9 mouse cellular contexts compared by ENCODE assay signal in genomic region chr3:20334681-20335080, GRCm38 (mm10). TPM values are rescaled to one million over a fixed set of nuclear protein-coding genes. Genes with fewer than 3 reads are reported as not detected.
A peak's percentile ranks its signal among the peaks of the same experiment; 100 is the strongest.
DNase-seq lines count a peak whose midpoint lies in the region; ATAC-seq and TF ChIP-seq lines count a peak whose summit lies in the region.
"Had no signal": no experiment of that assay in that cellular context is flagged by ENCODE, and none has a peak within 500 bp of the region (broad histone marks: within the 10 kb centered on the region; RNA-seq: fewer than 3 reads in every experiment).

No protein-coding gene starts in this region.

- no peak for ATAC-seq in megakaryocyte-erythroid progenitor cell, adult 5-6 weeks (replicated peaks; ENCODE audit: low FRiP score, low TSS enrichment, poor library complexity, severe bottlenecking)
- ATAC-seq in erythroid progenitor cell, adult 5-6 weeks (replicated peaks; ENCODE audit: low FRiP score, poor library complexity, severe bottlenecking) = no peak

- peak; percentile 4 to 16 for DNase-seq in kidney, postnatal 36 days
- DNase-seq in kidney, postnatal 14 days = no peak
- DNase-seq in adrenal gland, postnatal 10 days = peak; percentile 37
- peak; percentile 5 for DNase-seq in lung, postnatal 10 days
- no peak for DNase-seq in Muller cell, postnatal 12 days (ENCODE audit: inconsistent ontology term)

- no peaks in the 10 kb centered on the region for H3K27me3 ChIP-seq in E14TG2a.4 (ENCODE audit: insufficient read depth, low read length)
- H3K27me3 ChIP-seq: limb, embryonic 13.5 days had no signal

- H3K9me3 ChIP-seq in E14TG2a.4 (ENCODE audit: low read length) = no peaks in the 10 kb centered on the region
- H3K9me3 ChIP-seq: limb, embryonic 13.5 days had no signal

- H3K4me1 ChIP-seq in E14TG2a.4 (replicated peaks; ENCODE audit: low read depth, low read length) = no peaks in the 10 kb centered on the region
- H3K4me1 ChIP-seq: limb, embryonic 13.5 days had no signal

- H3K36me3 ChIP-seq in E14TG2a.4 (ENCODE audit: insufficient read depth, low read length) = no peaks in the 10 kb centered on the region
- H3K36me3 ChIP-seq: limb, embryonic 13.5 days had no signal

- TF ChIP-seq CTCF in E14TG2a.4 (conservative IDR thresholded peaks at IDR 0.05; ENCODE audit: low read length) = peak; percentile 49

- no peak overlapping the region for H3K4me3 ChIP-seq in E14TG2a.4 (replicated peaks; ENCODE audit: low read length)
- H3K4me3 ChIP-seq: limb, embryonic 13.5 days had no signal

RNA-seq across cellular contexts. Expression of gene Agtr1b, which starts 32.3 kb away (rescaled TPM):
- 1 to 10 TPM; 6.6 to 9.1 TPM for total RNA-seq in adrenal gland, postnatal 10 days (2021)
- total RNA-seq in megakaryocyte-erythroid progenitor cell, adult 5-6 weeks (2014; fragmentation: Nextera tagmentation) = not detected in 2 replicates
- total RNA-seq in megakaryocyte-erythroid progenitor cell, adult 5-6 weeks (2017) = not detected in 2 replicates
- total RNA-seq in erythroid progenitor cell, adult 5-6 weeks (2015; ENCODE audit: low replicate concordance) = not detected in 2 replicates
- total RNA-seq in erythroid progenitor cell, adult 5-6 weeks (2017; ENCODE audit: low replicate concordance) = not detected in 2 replicates

RNA-seq across cellular contexts. Expression of gene Cpb1, which starts 59.1 kb away (rescaled TPM):
- total RNA-seq in adrenal gland, postnatal 10 days (2021) = 1 to 10 TPM; 3.5 to 4.1 TPM
- total RNA-seq in megakaryocyte-erythroid progenitor cell, adult 5-6 weeks (2014; fragmentation: Nextera tagmentation) = not detected in 2 replicates
- not detected in 2 replicates for total RNA-seq in megakaryocyte-erythroid progenitor cell, adult 5-6 weeks (2017)
- total RNA-seq in erythroid progenitor cell, adult 5-6 weeks (2015; ENCODE audit: low replicate concordance) = not detected in 2 replicates
- total RNA-seq in erythroid progenitor cell, adult 5-6 weeks (2017; ENCODE audit: low replicate concordance) = not detected in 2 replicates

Comparison
In these comparisons a context has a peak if more than half of its experiments do, and no peak if none do; other contexts are left out.
1. DNase-seq: peak in kidney, postnatal 36 days (2 of 2), adrenal gland, postnatal 10 days (single experiment) and lung, postnatal 10 days (single experiment); none in kidney, postnatal 14 days (single experiment) and Muller cell, postnatal 12 days (single experiment).
2. RNA of gene Agtr1b, which starts 32.3 kb away (total RNA-seq): 6.6 to 9.1 TPM in adrenal gland, postnatal 10 days; not detected in megakaryocyte-erythroid progenitor cell, adult 5-6 weeks and not detected in erythroid progenitor cell, adult 5-6 weeks; every median in the first group is over 4 times any median in the second.
3. RNA of gene Cpb1, which starts 59.1 kb away (total RNA-seq): 3.5 to 4.1 TPM in adrenal gland, postnatal 10 days; not detected in megakaryocyte-erythroid progenitor cell, adult 5-6 weeks and not detected in erythroid progenitor cell, adult 5-6 weeks; every median in the first group is over 4 times any median in the second.